Mouse (Mus musculus) common myeloid progenitor, adult 5-6 weeks (primary cell): ENCODE data around the gene Mesp1. TPM values are rescaled to one million over a fixed set of nuclear protein-coding genes. Genes with fewer than 3 reads are reported as not detected.

ENCODE experiments used
- ATAC-seq: replicated peaks from 2 replicates; pipeline ENCODE4 v1.8.0; 2016; ENCODE audit warnings: low read depth, mild to moderate bottlenecking, moderate TSS enrichment, inconsistent platforms; ENCODE audit not compliant: poor library complexity, severe bottlenecking
- total RNA-seq: library from RNA; stranded (forward); fragments of 200-1000, 187-1606 nt; gene quantifications from 2 replicates; pipeline ENCODE4 v1.2.3, GENCODE M21; 2017

The Mesp1 gene
- total RNA-seq, 1 experiment from 2014 or later: not detected

- ATAC-seq: peak; percentile 88
Measured at GRCm38 (mm10) chr7:79742659-79743536, 50.7 kb downstream of the Mesp1 start, which contains the start of the genes Pex11a and Wdr93. TSS of gene Pex11a (minus strand) at chr7:79743131. TSS of gene Wdr93 (plus strand) at chr7:79743163.

GRCm38 (mm10) chr7:79742277-79742658 lies 51.3 kb downstream of the Mesp1 start:
- no peak for ATAC-seq

Other genes starting within 250 kb of the Mesp1 start
- gene Rhcg, start 176.1 kb downstream of the Mesp1 start, total RNA-seq: not detected in 2 replicates
- 16.7 and 34.7 TPM in 2 replicates for gene Ticrr, start 133.6 kb downstream of the Mesp1 start, total RNA-seq
- gene Kif7, start 78.1 kb downstream of the Mesp1 start, total RNA-seq: 0.53 and 1.6 TPM in 2 replicates
- gene Plin1, start 60.9 kb downstream of the Mesp1 start, total RNA-seq: not detected in 2 replicates
- gene Pex11a, start 50.7 kb downstream of the Mesp1 start, total RNA-seq: 3.1 and 4.5 TPM in 2 replicates
- not detected in 2 replicates for gene Wdr93, start 50.6 kb downstream of the Mesp1 start, total RNA-seq
- 1.2 TPM in 1 of 2 replicates, not detected in the other for gene Mesp2, start 16.9 kb upstream of the Mesp1 start, total RNA-seq
- gene Anpep, start 67.3 kb upstream of the Mesp1 start, total RNA-seq: 1.8 TPM in 1 of 2 replicates, not detected in the other
- 8.4 and 11.1 TPM in 2 replicates for gene Ap3s2, start 126.9 kb upstream of the Mesp1 start, total RNA-seq
- gene Arpin, start 141.6 kb upstream of the Mesp1 start, total RNA-seq: 0.19 and 0.41 TPM in 2 replicates
- 17.8 and 20.4 TPM in 2 replicates for gene Zfp710, start 231.0 kb upstream of the Mesp1 start, total RNA-seq